Mouse (Mus musculus) T-cell, adult 2 months (primary cell): ENCODE measurements around the gene Hist2h2bb.
"Not testable (repeated sequence)": the region's sequence is repeated elsewhere in the genome, so short reads cannot be mapped to it uniquely, and the experiment has no call there.

ENCODE experiments used
- DNase-seq: peaks from one replicate; pipeline ENCODE4 v3.0.0; 2022; ENCODE audit warnings: low spot score

Hist2h2bb gene

DNA sequence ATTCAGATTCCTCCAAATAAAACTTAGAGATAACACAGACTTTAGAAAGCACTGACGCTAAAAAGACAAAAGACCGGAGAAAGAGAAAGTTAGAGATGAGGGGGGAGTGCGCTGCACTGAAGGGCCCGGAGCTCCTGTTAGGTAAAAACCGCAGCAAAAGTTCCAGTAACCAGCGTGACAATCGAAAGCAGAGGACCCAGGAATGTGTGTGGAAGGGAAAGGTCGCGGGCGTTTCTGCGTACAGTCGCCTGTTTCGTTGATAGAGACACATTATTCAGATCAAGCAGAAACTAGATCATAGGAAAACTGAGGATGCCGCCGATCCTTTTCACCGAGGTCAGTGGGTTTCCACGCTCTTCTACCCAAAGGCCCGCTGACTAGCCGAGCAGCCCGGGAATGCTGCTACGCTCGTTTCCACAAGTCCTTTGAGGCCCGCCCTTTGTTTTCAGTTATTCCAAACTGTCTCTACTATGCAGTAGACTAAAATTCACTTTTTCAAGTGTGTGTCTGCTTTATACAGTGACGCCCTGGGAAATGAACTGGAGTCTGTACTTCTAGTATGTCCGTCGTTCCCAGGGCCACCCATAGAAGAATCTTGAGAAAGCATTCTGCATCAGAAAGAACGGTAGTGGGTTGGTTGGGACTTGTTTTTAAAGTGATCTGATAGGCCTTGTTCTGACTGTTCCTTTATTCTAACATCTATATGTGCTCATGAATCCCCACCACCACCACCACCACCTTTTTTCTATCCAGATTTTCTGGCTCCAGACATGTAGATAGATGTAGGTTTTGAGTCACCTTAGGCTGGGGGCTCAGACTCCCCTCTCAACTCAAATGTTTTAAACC is 5.8 kb upstream of the Hist2h2bb start:
- peak; percentile 64 for DNase-seq

DNA sequence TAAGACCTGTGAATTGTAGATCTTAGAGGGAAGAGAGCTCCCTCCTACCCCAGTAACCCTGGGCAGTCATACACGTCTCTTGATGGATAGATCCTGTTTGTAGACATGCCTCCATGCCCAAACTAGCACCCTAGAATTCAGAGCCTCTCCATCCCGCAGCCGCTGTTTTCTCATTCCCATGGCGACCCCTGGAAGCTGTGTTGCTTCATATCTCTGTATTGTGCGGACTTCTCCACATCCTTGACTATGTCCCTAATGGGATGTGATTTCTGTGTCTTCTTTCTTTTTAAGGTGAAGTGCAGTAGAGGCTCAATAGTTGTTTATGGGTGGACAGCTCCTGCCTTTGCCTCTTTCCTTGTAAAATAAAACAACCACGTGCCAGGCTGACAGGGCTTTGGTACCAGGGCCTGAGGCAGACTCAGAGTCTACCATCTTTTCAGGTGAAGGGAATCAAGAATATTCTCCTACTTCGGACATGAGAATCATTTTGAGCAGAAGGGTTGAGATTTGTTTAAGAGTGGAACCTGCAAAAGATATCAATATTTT is 5.1 kb upstream of the Hist2h2bb start:
- DNase-seq = no peak

DNA sequence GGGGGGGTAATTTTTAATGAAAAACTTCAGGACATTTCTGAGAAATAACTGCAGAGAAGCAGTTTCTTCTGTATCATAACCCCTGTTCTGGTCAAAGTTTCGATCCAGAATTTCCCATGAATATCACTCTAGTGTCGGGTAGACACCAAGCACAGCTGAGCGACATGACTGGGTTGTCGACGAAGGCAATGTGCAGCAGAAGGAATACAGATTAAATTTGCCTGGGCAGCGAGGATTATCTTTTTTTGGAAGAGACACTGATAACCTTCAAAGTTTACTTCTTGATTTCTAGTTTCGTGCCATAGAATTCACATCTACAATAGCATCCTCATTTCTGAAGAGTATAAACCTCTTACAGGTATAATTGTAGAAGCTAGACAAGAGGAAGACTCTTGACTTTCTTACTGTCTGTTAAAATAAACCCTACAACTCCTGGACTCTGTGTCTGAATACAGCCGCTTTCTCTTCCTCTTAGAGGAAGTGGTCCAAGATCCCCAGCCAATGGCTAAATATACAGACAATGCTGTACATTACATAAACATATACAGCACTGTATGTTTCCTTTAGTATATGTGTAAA is 3.3 kb upstream of the Hist2h2bb start:
- DNase-seq = no peak

DNA sequence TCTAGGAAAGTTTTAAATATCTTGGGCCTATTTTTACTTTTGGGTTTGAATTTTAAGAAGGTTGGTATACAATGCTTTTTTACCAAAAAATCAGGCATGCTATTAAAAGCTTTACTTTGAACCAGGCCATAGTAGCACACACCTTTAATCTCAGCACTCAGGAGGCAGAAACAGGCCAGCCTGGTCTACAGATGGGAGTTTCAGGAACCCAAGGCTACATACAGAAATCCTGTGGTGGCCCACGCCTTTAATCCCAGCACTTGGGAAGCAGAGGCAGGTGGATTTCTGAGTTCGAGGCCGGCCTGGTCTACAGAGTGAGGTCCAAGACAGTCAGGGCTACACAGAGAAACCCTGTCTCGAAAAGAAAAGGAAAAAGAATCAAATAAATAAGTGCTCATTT is 2.0 kb upstream of the Hist2h2bb start:
- no peak for DNase-seq

GRCm38 (mm10) chr3:96268051-96268775 is 1.3 kb upstream of the Hist2h2bb start, which contains the start of gene Hist2h3b:
Hist2h3b (plus strand) TSS chr3:96268654.
- DNase-seq = peak; percentile 50

GRCm38 (mm10) chr3:96268776-96269378 is 675 bp upstream of the Hist2h2bb start:
- peak; percentile 46 for DNase-seq

DNA sequence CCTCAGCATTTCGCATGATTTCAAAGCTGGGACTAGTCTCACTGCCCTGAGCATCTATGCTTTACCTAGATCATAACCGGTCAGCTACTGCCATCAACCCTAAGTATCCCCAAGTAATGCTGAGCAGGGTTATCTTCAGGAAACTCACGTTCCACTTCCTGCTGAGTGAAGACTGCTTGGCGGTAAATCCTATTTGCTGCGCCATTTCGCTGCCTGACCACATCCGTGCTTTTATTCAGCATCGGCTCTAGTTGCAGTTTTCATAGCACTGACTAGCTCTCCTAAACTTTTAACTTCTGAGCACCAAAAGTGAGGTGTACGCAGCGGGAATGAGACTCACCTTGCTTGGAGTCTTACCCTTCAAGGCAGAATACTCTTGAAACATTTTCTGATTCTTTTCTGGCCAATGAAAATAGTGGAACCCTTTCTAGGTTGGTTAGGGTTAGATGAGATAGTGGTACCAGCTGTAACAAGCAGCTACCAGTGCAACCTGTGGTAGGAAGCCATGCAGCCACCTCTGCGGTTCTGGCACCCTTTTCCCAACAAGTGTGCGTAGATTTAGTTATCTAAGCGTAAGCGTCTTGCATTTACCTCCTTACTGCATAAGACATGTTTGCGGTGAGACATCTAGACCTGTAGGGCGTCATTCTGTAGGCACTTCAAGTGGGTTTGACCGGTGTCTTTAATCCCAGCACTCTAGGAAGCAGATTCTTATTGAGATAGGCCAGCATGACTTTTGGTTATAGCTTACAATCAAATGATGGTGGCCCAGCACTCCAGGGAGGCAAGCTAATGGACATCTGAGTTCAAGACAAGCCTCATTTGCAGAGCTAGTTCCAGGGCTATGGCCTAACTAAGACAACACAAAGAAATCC is 4.3 kb downstream of the Hist2h2bb start:
- peak; percentile 76 for DNase-seq

- peak; percentile 67 for DNase-seq
Measured at GRCm38 (mm10) chr3:96277428-96277799, 7.9 kb downstream of the Hist2h2bb start.

DNA sequence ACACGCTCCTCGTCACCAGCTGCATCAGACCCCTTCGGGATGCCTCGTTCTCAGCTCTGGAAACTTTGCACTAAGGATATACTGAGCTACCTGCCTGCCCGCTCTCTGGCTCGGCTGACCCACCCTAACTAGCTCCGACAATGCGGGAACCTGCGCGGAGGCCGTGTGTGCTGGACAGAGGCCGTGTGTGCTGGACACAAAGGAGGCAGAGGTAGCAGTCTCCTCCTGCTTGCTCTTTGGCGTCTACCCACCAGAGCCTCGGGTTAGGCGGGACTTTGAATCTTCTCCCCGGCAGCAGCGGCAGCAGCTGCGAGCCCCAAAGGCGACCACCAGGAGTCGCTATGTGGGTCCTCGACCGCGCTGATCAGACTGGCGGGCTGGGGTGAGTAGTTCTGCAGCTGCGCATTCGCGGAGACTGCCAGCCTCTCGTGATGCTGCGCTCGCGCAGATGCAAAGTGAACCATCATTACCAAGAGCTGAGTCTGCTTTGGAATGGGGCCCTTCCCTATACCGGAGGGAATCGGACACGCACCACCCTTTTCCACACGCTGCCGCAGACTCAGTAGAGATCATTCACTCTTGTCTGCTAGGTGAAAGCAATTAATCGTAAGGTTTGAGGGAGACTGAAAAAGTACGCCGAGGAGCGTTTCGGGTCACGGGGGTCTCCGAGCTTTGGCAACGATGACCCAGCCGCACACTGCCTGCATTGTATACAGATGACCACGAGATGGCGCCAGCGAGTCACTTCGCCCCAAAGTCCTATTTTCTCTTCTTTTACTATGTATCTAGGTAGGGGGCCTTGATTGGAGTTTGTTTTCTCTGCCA is 8.5 kb downstream of the Hist2h2bb start:
- peak; percentile 96 for DNase-seq

GRCm38 (mm10) chr3:96280660-96281059 is 11.1 kb downstream of the Hist2h2bb start:
- no peak for DNase-seq

- DNase-seq = no peak
Measured at GRCm38 (mm10) chr3:96284457-96284856, 14.9 kb downstream of the Hist2h2bb start.

DNA sequence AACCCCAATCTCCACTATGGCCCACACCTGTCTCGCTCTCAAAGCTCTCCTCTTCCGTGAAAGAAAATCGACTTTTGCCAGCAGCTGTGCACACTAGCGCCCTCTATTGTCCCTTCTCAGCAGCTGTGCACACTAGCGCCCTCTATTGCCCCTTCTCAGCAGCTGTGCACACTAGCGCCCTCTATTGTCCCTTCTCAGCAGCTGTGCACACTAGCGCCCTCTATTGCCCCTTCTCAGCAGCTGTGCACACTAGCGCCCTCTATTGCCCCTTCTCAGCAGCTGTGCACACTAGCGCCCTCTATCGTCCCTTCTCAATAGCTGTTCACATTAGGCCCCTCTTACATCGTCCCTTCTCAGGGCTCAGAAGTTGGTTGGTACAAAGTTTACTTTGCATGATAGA is 17.8 kb downstream of the Hist2h2bb start:
- peak; percentile 31 for DNase-seq

- DNase-seq = no peak
Measured at GRCm38 (mm10) chr3:96289201-96289600, 19.6 kb downstream of the Hist2h2bb start.

DNA sequence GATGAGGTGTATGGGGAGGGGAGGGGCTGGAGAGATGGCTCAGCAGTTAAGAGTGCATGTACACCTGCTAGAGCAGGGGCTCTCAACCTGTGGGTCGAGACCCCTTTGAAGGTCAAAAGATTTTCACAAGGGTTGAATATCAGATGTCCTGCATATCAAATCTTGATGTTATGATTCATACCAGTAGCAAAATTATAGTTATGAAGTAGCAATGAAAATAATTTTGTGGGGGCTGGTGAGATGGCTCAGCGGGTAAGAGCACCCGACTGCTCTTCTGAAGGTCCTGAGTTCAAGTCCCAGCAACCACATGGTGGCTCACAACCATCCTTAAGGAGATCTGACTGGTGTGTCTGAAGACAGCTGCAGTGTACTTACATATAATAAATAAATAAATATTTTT is 21.2 kb downstream of the Hist2h2bb start:
- not testable (repeated sequence) for DNase-seq

GRCm38 (mm10) chr3:96292641-96293040 is 23.1 kb downstream of the Hist2h2bb start:
- no peak for DNase-seq

GRCm38 (mm10) chr3:96293368-96293767 is 23.8 kb downstream of the Hist2h2bb start:
- no peak for DNase-seq

DNA sequence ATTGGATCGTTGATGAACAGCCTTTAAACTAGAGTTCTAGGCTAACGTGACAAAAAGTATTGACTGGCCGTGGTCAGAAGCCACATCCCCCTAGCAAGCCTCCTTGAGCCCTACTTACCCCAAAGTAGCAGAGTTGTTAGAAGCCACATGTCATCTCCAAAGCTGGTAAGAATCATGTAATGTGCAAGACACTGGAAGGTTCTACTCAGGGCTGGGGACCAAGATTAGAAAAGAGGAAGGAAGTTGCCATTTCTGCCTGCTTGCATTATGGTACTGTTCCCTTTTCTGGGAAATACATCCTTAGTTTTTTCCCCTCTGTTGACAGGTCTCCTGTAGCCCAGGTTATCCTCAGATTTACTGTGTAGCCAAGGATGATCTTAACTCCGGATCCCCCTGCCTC is 24.2 kb downstream of the Hist2h2bb start, which contains the start of gene Fcgr1:
Gene Fcgr1 (minus strand): TSS at position 183 of the 400 bp plus-strand sequence.
- no peak for DNase-seq

GRCm38 (mm10) chr3:96298360-96298759 is 28.8 kb downstream of the Hist2h2bb start:
- no peak for DNase-seq

GRCm38 (mm10) chr3:96299562-96299961 is 30.0 kb downstream of the Hist2h2bb start:
- DNase-seq = no peak
